Mouse (Mus musculus): Measurements from ENCODE around the gene Slc26a6. TPM values are rescaled to one million over a fixed set of nuclear protein-coding genes. Genes with fewer than 3 reads are reported as not detected.

The Slc26a6 gene
- polyA plus RNA-seq, 1 experiment from 2014 or later = 15.5 TPM

GRCm38 (mm10) chr9:108826700-108827340 is 26.3 kb upstream of the Slc26a6 start:
- Histone ChIP-seq H3K4me1 (ENCODE audit: control insufficient read depth, insufficient read depth, low read length) (peaks cover 3% of the 10 kb centered on the region), H3K9me3 (replicated peaks; ENCODE audit: control insufficient read depth, low read length) (no peaks in the 10 kb centered on the region), H3K36me3 (replicated peaks; ENCODE audit: control insufficient read depth, insufficient read depth, low read depth, low read length) (no peaks in the 10 kb centered on the region), H3K27ac (replicated peaks; ENCODE audit: low read depth, low read length) (no peak overlapping the region), H3K4me3 (ENCODE audit: low read depth, low read length) (peak overlapping the region; percentile 33), H3K9ac (replicated peaks; ENCODE audit: low read length) (no peak overlapping the region), H3K4me2 (ENCODE audit: low read depth, low read length) (peak overlapping the region; percentile 79), H3K27me3 (ENCODE audit: control insufficient read depth, insufficient read depth, low read length) (peaks cover 56% of the 10 kb centered on the region)
- DNase-seq (ENCODE audit: low spot score) (peak; percentile 76), ATAC-seq (replicated peaks; ENCODE audit: insufficient number of reproducible peaks, low FRiP score, low TSS enrichment, low read depth) (no peak)
- 3% methylated on average over 39 of the region's 39 CpGs for WGBS

GRCm38 (mm10) chr9:108827454-108827853 is 25.6 kb upstream of the Slc26a6 start:
- peaks cover 5% of the 10 kb centered on the region for H3K4me1 ChIP-seq (ENCODE audit: control insufficient read depth, insufficient read depth, low read length)
- H3K9me3 ChIP-seq (replicated peaks; ENCODE audit: control insufficient read depth, low read length) = no peaks in the 10 kb centered on the region
- H3K4me3 ChIP-seq (ENCODE audit: low read depth, low read length) = peak overlapping the region; percentile 33
- H3K27me3 ChIP-seq (ENCODE audit: control insufficient read depth, insufficient read depth, low read length) = peaks cover 58% of the 10 kb centered on the region
- WGBS = 10% methylated on average over 34 of the region's 34 CpGs
- no peak overlapping the region for H3K27ac ChIP-seq (replicated peaks; ENCODE audit: low read depth, low read length)
- no peak for DNase-seq (ENCODE audit: low spot score)
- H3K4me2 ChIP-seq (ENCODE audit: low read depth, low read length) = peak overlapping the region; percentile 79
- no peaks in the 10 kb centered on the region for H3K36me3 ChIP-seq (replicated peaks; ENCODE audit: control insufficient read depth, insufficient read depth, low read depth, low read length)
- no peak for ATAC-seq (replicated peaks; ENCODE audit: insufficient number of reproducible peaks, low FRiP score, low TSS enrichment, low read depth)
- H3K9ac ChIP-seq (replicated peaks; ENCODE audit: low read length) = no peak overlapping the region

DNA sequence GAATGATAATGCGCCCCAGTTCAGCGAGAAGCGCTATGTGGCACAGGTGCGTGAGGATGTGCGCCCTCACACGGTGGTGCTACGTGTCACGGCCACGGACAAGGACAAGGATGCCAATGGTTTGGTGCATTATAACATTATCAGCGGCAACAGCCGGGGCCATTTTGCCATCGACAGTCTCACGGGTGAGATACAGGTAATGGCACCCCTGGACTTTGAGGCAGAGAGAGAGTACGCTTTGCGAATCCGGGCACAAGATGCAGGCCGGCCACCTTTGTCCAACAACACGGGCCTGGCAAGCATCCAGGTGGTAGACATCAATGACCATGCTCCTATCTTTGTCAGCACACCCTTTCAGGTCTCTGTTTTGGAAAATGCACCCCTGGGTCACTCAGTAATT is 25.2 kb upstream of the Slc26a6 start:
- peaks cover 5% of the 10 kb centered on the region for H3K4me1 ChIP-seq (ENCODE audit: control insufficient read depth, insufficient read depth, low read length)
- no peaks in the 10 kb centered on the region for H3K36me3 ChIP-seq (replicated peaks; ENCODE audit: control insufficient read depth, insufficient read depth, low read depth, low read length)
- peaks cover 58% of the 10 kb centered on the region for H3K27me3 ChIP-seq (ENCODE audit: control insufficient read depth, insufficient read depth, low read length)
- H3K9ac ChIP-seq (replicated peaks; ENCODE audit: low read length) = no peak overlapping the region
- H3K4me3 ChIP-seq (ENCODE audit: low read depth, low read length) = no peak overlapping the region
- 66% methylated on average over 18 of the region's 18 CpGs for WGBS
- DNase-seq (ENCODE audit: low spot score) (no peak), ATAC-seq (replicated peaks; ENCODE audit: insufficient number of reproducible peaks, low FRiP score, low TSS enrichment, low read depth) (no peak)
- no peaks in the 10 kb centered on the region for H3K9me3 ChIP-seq (replicated peaks; ENCODE audit: control insufficient read depth, low read length)
- no peak overlapping the region for H3K27ac ChIP-seq (replicated peaks; ENCODE audit: low read depth, low read length)
- no peak overlapping the region for H3K4me2 ChIP-seq (ENCODE audit: low read depth, low read length)

DNA sequence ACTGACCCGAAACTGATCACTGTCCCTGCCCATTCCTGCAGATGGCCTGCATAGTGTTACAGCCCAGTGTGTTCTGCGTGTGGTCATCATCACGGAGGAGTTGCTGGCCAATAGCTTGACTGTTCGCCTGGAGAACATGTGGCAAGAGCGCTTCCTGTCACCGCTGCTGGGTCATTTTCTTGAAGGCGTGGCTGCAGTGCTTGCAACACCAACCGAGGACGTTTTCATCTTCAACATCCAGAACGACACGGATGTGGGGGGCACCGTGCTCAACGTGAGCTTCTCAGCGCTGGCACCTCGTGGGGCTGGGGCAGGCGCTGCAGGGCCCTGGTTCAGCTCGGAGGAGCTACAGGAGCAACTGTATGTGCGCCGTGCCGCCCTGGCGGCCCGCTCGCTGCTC is 21.4 kb upstream of the Slc26a6 start:
- Histone ChIP-seq H3K9me3 (replicated peaks; ENCODE audit: control insufficient read depth, low read length) (no peaks in the 10 kb centered on the region), H3K4me1 (ENCODE audit: control insufficient read depth, insufficient read depth, low read length) (peaks cover 5% of the 10 kb centered on the region; the same call in 1 of the 2 replicates), H3K9ac (replicated peaks; ENCODE audit: low read length) (no peak overlapping the region), H3K27ac (replicated peaks; ENCODE audit: low read depth, low read length) (no peak overlapping the region), H3K27me3 (ENCODE audit: control insufficient read depth, insufficient read depth, low read length) (peaks cover 33% of the 10 kb centered on the region), H3K36me3 (replicated peaks; ENCODE audit: control insufficient read depth, insufficient read depth, low read depth, low read length) (no peaks in the 10 kb centered on the region), H3K4me2 (ENCODE audit: low read depth, low read length) (peak overlapping the region; percentile 86), H3K4me3 (ENCODE audit: low read depth, low read length) (peak overlapping the region; percentile 35)
- WGBS = 7% methylated on average over 23 of the region's 23 CpGs
- DNase-seq (ENCODE audit: low spot score) (no peak), ATAC-seq (replicated peaks; ENCODE audit: insufficient number of reproducible peaks, low FRiP score, low TSS enrichment, low read depth) (no peak)

DNA sequence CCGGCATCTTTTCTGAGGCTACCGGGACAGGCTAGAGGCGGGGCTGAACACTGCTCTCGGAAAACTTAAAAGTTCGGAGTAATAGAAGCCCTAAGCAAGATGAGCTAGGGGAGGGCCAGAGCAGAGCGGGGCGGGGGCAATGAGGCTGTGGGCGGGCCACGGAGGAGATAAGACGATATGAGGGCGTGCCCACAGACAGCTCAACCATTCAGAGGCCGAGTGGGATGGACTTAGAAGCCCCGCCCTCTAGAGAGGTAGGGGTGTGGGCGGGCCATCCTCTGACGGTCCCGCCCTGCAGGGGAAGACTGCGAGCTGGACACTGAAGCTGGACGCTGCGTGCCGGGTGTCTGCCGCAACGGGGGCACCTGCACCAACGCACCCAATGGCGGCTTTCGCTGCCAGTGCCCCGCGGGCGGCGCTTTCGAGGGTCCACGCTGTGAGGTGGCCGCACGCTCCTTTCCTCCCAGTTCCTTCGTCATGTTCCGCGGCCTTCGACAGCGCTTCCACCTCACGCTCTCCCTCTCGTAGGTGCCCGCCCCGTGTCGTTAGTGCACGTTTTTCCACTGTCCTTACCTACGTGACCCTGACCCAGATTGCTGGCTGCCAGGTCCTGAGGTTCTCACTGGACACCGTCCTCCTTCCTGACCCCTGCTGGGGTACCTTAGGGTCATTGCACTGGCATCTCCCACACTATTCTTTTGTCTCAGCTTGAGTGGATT is 20.5 kb upstream of the Slc26a6 start:
- peak; percentile 95 for DNase-seq (ENCODE audit: low spot score)
- Histone ChIP-seq H3K4me3 (ENCODE audit: low read depth, low read length) (peak overlapping the region; percentile 35), H3K9me3 (replicated peaks; ENCODE audit: control insufficient read depth, low read length) (no peaks in the 10 kb centered on the region), H3K4me1 (ENCODE audit: control insufficient read depth, insufficient read depth, low read length) (peaks cover 5% of the 10 kb centered on the region; the same call in 1 of the 2 replicates), H3K36me3 (replicated peaks; ENCODE audit: control insufficient read depth, insufficient read depth, low read depth, low read length) (no peaks in the 10 kb centered on the region), H3K9ac (replicated peaks; ENCODE audit: low read length) (no peak overlapping the region), H3K4me2 (ENCODE audit: low read depth, low read length) (peak overlapping the region; percentile 86), H3K27ac (replicated peaks; ENCODE audit: low read depth, low read length) (no peak overlapping the region), H3K27me3 (ENCODE audit: control insufficient read depth, insufficient read depth, low read length) (peaks cover 25% of the 10 kb centered on the region)
- WGBS = 7% methylated on average over 42 of the region's 46 CpGs
- ATAC-seq (replicated peaks; ENCODE audit: insufficient number of reproducible peaks, low FRiP score, low TSS enrichment, low read depth) = peak; percentile 93

- H3K4me3 ChIP-seq (ENCODE audit: low read depth, low read length) = no peak overlapping the region
- H3K27me3 ChIP-seq (ENCODE audit: control insufficient read depth, insufficient read depth, low read length) = no peaks in the 10 kb centered on the region
- no peaks in the 10 kb centered on the region for H3K4me1 ChIP-seq (ENCODE audit: control insufficient read depth, insufficient read depth, low read length)
- ATAC-seq (replicated peaks; ENCODE audit: insufficient number of reproducible peaks, low FRiP score, low TSS enrichment, low read depth) (no peak; the same call in 1 of the 2 replicates), DNase-seq (ENCODE audit: low spot score) (peak; percentile 33)
- no peak overlapping the region; the same call in 1 of the 2 replicates for H3K4me2 ChIP-seq (ENCODE audit: low read depth, low read length)
- WGBS = 18% methylated on average over 14 of the region's 14 CpGs
- no peaks in the 10 kb centered on the region for H3K36me3 ChIP-seq (replicated peaks; ENCODE audit: control insufficient read depth, insufficient read depth, low read depth, low read length)
- H3K27ac ChIP-seq (replicated peaks; ENCODE audit: low read depth, low read length) = no peak overlapping the region
- H3K9ac ChIP-seq (replicated peaks; ENCODE audit: low read length) = no peak overlapping the region
- no peaks in the 10 kb centered on the region for H3K9me3 ChIP-seq (replicated peaks; ENCODE audit: control insufficient read depth, low read length)
These were observed 10.1 kb upstream of the Slc26a6 start for GRCm38 (mm10) chr9:108842989-108843388.

DNA sequence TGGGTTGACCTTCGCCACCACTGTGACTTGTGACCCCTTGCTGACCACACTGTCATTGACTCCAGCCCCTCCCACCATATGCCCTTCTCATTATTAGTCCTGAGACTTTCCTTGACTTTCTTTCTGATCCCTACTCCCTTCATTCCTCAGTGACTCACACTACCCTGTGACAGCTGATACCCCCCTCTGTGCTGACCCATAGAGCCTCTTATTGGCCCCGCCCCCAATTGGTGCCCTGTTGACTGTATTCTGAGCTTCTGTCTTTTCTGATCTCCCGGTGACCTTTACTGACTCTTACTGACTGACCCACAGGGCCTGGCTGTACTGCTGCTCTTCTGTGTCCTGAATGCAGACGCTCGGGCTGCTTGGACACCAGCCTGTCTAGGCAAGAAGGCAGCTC is 7.7 kb upstream of the Slc26a6 start:
- DNase-seq (ENCODE audit: low spot score) (no peak), ATAC-seq (replicated peaks; ENCODE audit: insufficient number of reproducible peaks, low FRiP score, low TSS enrichment, low read depth) (no peak)
- H3K27ac ChIP-seq (replicated peaks; ENCODE audit: low read depth, low read length) = no peak overlapping the region
- WGBS = 62% methylated on average over 5 of the region's 5 CpGs
- H3K9me3 ChIP-seq (replicated peaks; ENCODE audit: control insufficient read depth, low read length) = no peaks in the 10 kb centered on the region
- no peak overlapping the region for H3K9ac ChIP-seq (replicated peaks; ENCODE audit: low read length)
- H3K4me1 ChIP-seq (ENCODE audit: control insufficient read depth, insufficient read depth, low read length) = no peaks in the 10 kb centered on the region
- H3K4me3 ChIP-seq (ENCODE audit: low read depth, low read length) = no peak overlapping the region
- no peaks in the 10 kb centered on the region for H3K36me3 ChIP-seq (replicated peaks; ENCODE audit: control insufficient read depth, insufficient read depth, low read depth, low read length)
- H3K27me3 ChIP-seq (ENCODE audit: control insufficient read depth, insufficient read depth, low read length) = no peaks in the 10 kb centered on the region
- H3K4me2 ChIP-seq (ENCODE audit: low read depth, low read length) = no peak overlapping the region

- no peaks in the 10 kb centered on the region for H3K27me3 ChIP-seq (ENCODE audit: control insufficient read depth, insufficient read depth, low read length)
- no peak overlapping the region for H3K27ac ChIP-seq (replicated peaks; ENCODE audit: low read depth, low read length)
- H3K9me3 ChIP-seq (replicated peaks; ENCODE audit: control insufficient read depth, low read length) = no peaks in the 10 kb centered on the region
- H3K4me3 ChIP-seq (ENCODE audit: low read depth, low read length) = no peak overlapping the region
- 81% methylated on average over 4 of the region's 4 CpGs for WGBS
- ATAC-seq (replicated peaks; ENCODE audit: insufficient number of reproducible peaks, low FRiP score, low TSS enrichment, low read depth) = no peak
- H3K36me3 ChIP-seq (replicated peaks; ENCODE audit: control insufficient read depth, insufficient read depth, low read depth, low read length) = no peaks in the 10 kb centered on the region
- no peak overlapping the region for H3K9ac ChIP-seq (replicated peaks; ENCODE audit: low read length)
- no peak overlapping the region for H3K4me2 ChIP-seq (ENCODE audit: low read depth, low read length)
- no peaks in the 10 kb centered on the region for H3K4me1 ChIP-seq (ENCODE audit: control insufficient read depth, insufficient read depth, low read length)
- no peak for DNase-seq (ENCODE audit: low spot score)
These were observed 5.7 kb upstream of the Slc26a6 start for GRCm38 (mm10) chr9:108847374-108847773.
